Mouse (Mus musculus) embryonic facial prominence, embryonic 13.5 days (tissue): ENCODE data around the gene Itpr1. TPM values are rescaled to one million over a fixed set of nuclear protein-coding genes. Genes with fewer than 3 reads are reported as not detected.

ENCODE experiments used
- ATAC-seq: fragments of 200-750 bp; cut with Nextera tagmentation; 2 replicates; pipeline ENCODE4 v1.8.0; 2017; ENCODE audit warnings: low read depth; ENCODE audit not compliant: insufficient number of reproducible peaks, insufficient read depth, low FRiP score, low TSS enrichment
- H3K27ac ChIP-seq: fragments of 300-500 bp; sonication (generic); 2 replicates; pipeline ENCODE4 v1.5.1; 2015; ENCODE audit warnings: moderate library complexity, mild to moderate bottlenecking, inconsistent platforms
- H3K27me3 ChIP-seq: fragments of 300-500 bp; sonication (generic); 2 replicates; pipeline ENCODE4 v1.6.1; 2015; ENCODE audit warnings: mild to moderate bottlenecking, inconsistent platforms
- H3K36me3 ChIP-seq: fragments of 300-500 bp; sonication (generic); 2 replicates; pipeline ENCODE4 v1.6.1; 2015; ENCODE audit warnings: mild to moderate bottlenecking, inconsistent platforms
- H3K4me1 ChIP-seq: fragments of 300-500 bp; sonication (generic); 2 replicates; pipeline ENCODE4 v1.6.1; 2015; ENCODE audit warnings: inconsistent platforms
- H3K4me2 ChIP-seq: fragments of 300-500 bp; sonication (generic); 2 replicates; pipeline ENCODE4 v1.6.1; 2015; ENCODE audit warnings: moderate library complexity, mild to moderate bottlenecking, inconsistent platforms
- H3K4me3 ChIP-seq: fragments of 300-500 bp; sonication (generic); 2 replicates; pipeline ENCODE4 v1.5.1; 2015; ENCODE audit warnings: mild to moderate bottlenecking, inconsistent platforms
- H3K9ac ChIP-seq: fragments of 300-500 bp; sonication (generic); 2 replicates; pipeline ENCODE4 v1.6.1; 2015; ENCODE audit warnings: mild to moderate bottlenecking, inconsistent platforms
- H3K9me3 ChIP-seq: fragments of 300-500 bp; sonication (generic); 2 replicates; pipeline ENCODE4 v1.6.1; 2016; ENCODE audit warnings: inconsistent platforms
- WGBS: fragments of 180-500 bp; shearing (Covaris S2); methylation state at CpG from one replicate; pipeline ENCODE4 v1.1.7; 2015; ENCODE audit warnings: mixed read lengths; 5-methylcytosine and 5-hydroxymethylcytosine counted together
- polyA plus RNA-seq: library from polyadenylated mRNA; unstranded; fragments of >200 nt; fragmentation: Nextera tagmentation; extraction: Ambion mirVana; gene quantifications from 2 replicates; pipeline ENCODE4 v1.2.1, GENCODE M21; 2015

Itpr1 gene
- polyA plus RNA-seq, 1 experiment from 2014 or later, result 7.8 TPM

GRCm38 (mm10) chr6:108290978-108291377, 78.1 kb downstream of the Itpr1 start:
- Histone ChIP-seq H3K4me1 (no peaks in the 10 kb centered on the region), H3K9me3 (no peaks in the 10 kb centered on the region), H3K27me3 (no peaks in the 10 kb centered on the region), H3K4me3 (no peak overlapping the region), H3K27ac (no peak overlapping the region), H3K36me3 (no peaks in the 10 kb centered on the region), H3K4me2 (no peak overlapping the region), H3K9ac (no peak overlapping the region)
- ATAC-seq, result no peak
- WGBS, result 84% methylated on average over 2 of the region's 2 CpGs

- Histone ChIP-seq H3K4me1 (no peaks in the 10 kb centered on the region), H3K9ac (no peak overlapping the region), H3K4me3 (no peak overlapping the region), H3K4me2 (no peak overlapping the region), H3K9me3 (no peaks in the 10 kb centered on the region), H3K27ac (no peak overlapping the region), H3K27me3 (no peaks in the 10 kb centered on the region), H3K36me3 (no peaks in the 10 kb centered on the region)
- 90% methylated on average over 3 of the region's 3 CpGs for WGBS
- ATAC-seq, result no peak
Measured at GRCm38 (mm10) chr6:108291556-108291955, 78.7 kb downstream of the Itpr1 start.

GRCm38 (mm10) chr6:108301856-108302255, 89.0 kb downstream of the Itpr1 start:
- Histone ChIP-seq H3K9me3 (no peaks in the 10 kb centered on the region), H3K9ac (no peak overlapping the region), H3K4me1 (peaks cover 11% of the 10 kb centered on the region; the same call in 1 of the 2 replicates), H3K27me3 (no peaks in the 10 kb centered on the region), H3K4me2 (no peak overlapping the region), H3K27ac (no peak overlapping the region), H3K4me3 (no peak overlapping the region), H3K36me3 (no peaks in the 10 kb centered on the region)
- ATAC-seq, result no peak
- 81% methylated on average over 5 of the region's 5 CpGs for WGBS

- Histone ChIP-seq H3K9ac (no peak overlapping the region), H3K9me3 (no peaks in the 10 kb centered on the region), H3K27me3 (no peaks in the 10 kb centered on the region), H3K36me3 (no peaks in the 10 kb centered on the region), H3K4me3 (no peak overlapping the region), H3K27ac (no peak overlapping the region), H3K4me1 (peaks cover 11% of the 10 kb centered on the region; the same call in 1 of the 2 replicates), H3K4me2 (no peak overlapping the region)
- 83% methylated on average over 12 of the region's 12 CpGs for WGBS
- no peak for ATAC-seq
Measured at GRCm38 (mm10) chr6:108303619-108304567, 91.0 kb downstream of the Itpr1 start.

GRCm38 (mm10) chr6:108305171-108305779, 92.4 kb downstream of the Itpr1 start:
- Histone ChIP-seq H3K27me3 (no peaks in the 10 kb centered on the region), H3K4me2 (no peak overlapping the region), H3K9me3 (no peaks in the 10 kb centered on the region), H3K4me3 (no peak overlapping the region), H3K9ac (no peak overlapping the region), H3K4me1 (peaks cover 11% of the 10 kb centered on the region; the same call in 1 of the 2 replicates), H3K27ac (no peak overlapping the region), H3K36me3 (no peaks in the 10 kb centered on the region)
- no peak for ATAC-seq
- 32% methylated on average over 12 of the region's 12 CpGs for WGBS

- Histone ChIP-seq H3K36me3 (no peaks in the 10 kb centered on the region), H3K4me2 (peak overlapping the region; percentile 12), H3K27ac (no peak overlapping the region), H3K4me1 (peaks cover 11% of the 10 kb centered on the region; the same call in 1 of the 2 replicates), H3K9me3 (no peaks in the 10 kb centered on the region), H3K27me3 (no peaks in the 10 kb centered on the region), H3K9ac (no peak overlapping the region), H3K4me3 (no peak overlapping the region)
- ATAC-seq, result no peak
- 54% methylated on average over 11 of the region's 11 CpGs for WGBS
Measured at GRCm38 (mm10) chr6:108306240-108306639, 93.3 kb downstream of the Itpr1 start.

- WGBS, result 63% methylated on average over 9 of the region's 9 CpGs
- H3K9me3 ChIP-seq, result no peaks in the 10 kb centered on the region
- no peak overlapping the region for H3K9ac ChIP-seq
- no peak overlapping the region for H3K4me3 ChIP-seq
- H3K27ac ChIP-seq, result no peak overlapping the region
- H3K4me1 ChIP-seq, result peaks cover 11% of the 10 kb centered on the region; the same call in 1 of the 2 replicates
- H3K36me3 ChIP-seq, result no peaks in the 10 kb centered on the region
- no peak for ATAC-seq
- H3K4me2 ChIP-seq, result no peak overlapping the region
- H3K27me3 ChIP-seq, result no peaks in the 10 kb centered on the region
Measured at GRCm38 (mm10) chr6:108306910-108307584, 94.2 kb downstream of the Itpr1 start.

GRCm38 (mm10) chr6:108307770-108308169, 94.9 kb downstream of the Itpr1 start:
- Histone ChIP-seq H3K9me3 (no peaks in the 10 kb centered on the region), H3K27me3 (no peaks in the 10 kb centered on the region), H3K36me3 (no peaks in the 10 kb centered on the region), H3K4me2 (no peak overlapping the region), H3K4me3 (no peak overlapping the region), H3K27ac (no peak overlapping the region), H3K9ac (no peak overlapping the region), H3K4me1 (peaks cover 11% of the 10 kb centered on the region; the same call in 1 of the 2 replicates)
- ATAC-seq, result no peak
- 91% methylated on average over 6 of the region's 6 CpGs for WGBS

GRCm38 (mm10) chr6:108309391-108310182, 96.7 kb downstream of the Itpr1 start:
- H3K9ac ChIP-seq, result no peak overlapping the region
- ATAC-seq, result no peak
- H3K27ac ChIP-seq, result no peak overlapping the region
- no peak overlapping the region for H3K4me3 ChIP-seq
- no peak overlapping the region for H3K4me2 ChIP-seq
- WGBS, result 68% methylated on average over 8 of the region's 8 CpGs
- H3K36me3 ChIP-seq, result no peaks in the 10 kb centered on the region
- H3K9me3 ChIP-seq, result no peaks in the 10 kb centered on the region
- H3K4me1 ChIP-seq, result peaks cover 7% of the 10 kb centered on the region; the same call in 1 of the 2 replicates
- H3K27me3 ChIP-seq, result no peaks in the 10 kb centered on the region

- H3K27me3 ChIP-seq, result no peaks in the 10 kb centered on the region
- H3K4me3 ChIP-seq, result no peak overlapping the region
- 0 out of 2 replicates have a peak, but pooled peaks cover 4% of the 10 kb centered on the region for H3K4me1 ChIP-seq
- no peak overlapping the region for H3K4me2 ChIP-seq
- no peak overlapping the region for H3K27ac ChIP-seq
- no peak overlapping the region for H3K9ac ChIP-seq
- H3K36me3 ChIP-seq, result no peaks in the 10 kb centered on the region
- no peak for ATAC-seq
- WGBS, result 86% methylated on average over 1 of the region's 1 CpGs
- H3K9me3 ChIP-seq, result no peaks in the 10 kb centered on the region
Measured at GRCm38 (mm10) chr6:108313056-108313455, 100.2 kb downstream of the Itpr1 start.

GRCm38 (mm10) chr6:108313997-108314396, 101.1 kb downstream of the Itpr1 start:
- no peak overlapping the region for H3K4me2 ChIP-seq
- H3K27me3 ChIP-seq, result no peaks in the 10 kb centered on the region
- 90% methylated on average over 1 of the region's 1 CpGs for WGBS
- H3K4me1 ChIP-seq, result 0 out of 2 replicates have a peak, but pooled peaks cover 4% of the 10 kb centered on the region
- no peaks in the 10 kb centered on the region for H3K9me3 ChIP-seq
- H3K9ac ChIP-seq, result no peak overlapping the region
- ATAC-seq, result no peak
- H3K27ac ChIP-seq, result no peak overlapping the region
- no peak overlapping the region for H3K4me3 ChIP-seq
- no peaks in the 10 kb centered on the region for H3K36me3 ChIP-seq
